Mouse (Mus musculus): ENCODE measurements around the gene Itpkb. TPM values are rescaled to one million over a fixed set of nuclear protein-coding genes. Genes with fewer than 3 reads are reported as not detected.

Gene Itpkb
- polyA plus RNA-seq, 1 experiment from 2014 or later: 1.8 TPM

DNA sequence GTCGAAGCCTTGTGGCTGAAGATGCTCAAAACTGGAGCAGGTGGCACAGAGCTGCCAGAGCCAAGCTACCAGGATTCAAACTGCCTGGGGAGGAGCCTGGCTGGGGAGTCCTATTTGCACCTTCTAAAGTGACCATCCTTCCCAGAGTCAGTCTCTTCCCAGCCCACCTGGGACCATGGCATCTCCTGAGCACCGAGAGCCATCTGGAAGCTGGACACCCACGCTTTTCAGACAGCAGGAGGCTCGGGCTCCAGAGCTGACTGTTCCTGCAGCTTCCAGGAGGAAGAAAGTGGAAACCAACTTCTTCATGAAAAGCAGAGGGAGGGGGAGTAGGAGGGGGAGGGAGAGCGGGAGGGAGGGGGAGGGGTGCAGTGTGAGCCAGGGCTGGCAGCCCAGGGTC lies 135.3 kb downstream of the Itpkb start:
- no peak overlapping the region for H3K27ac ChIP-seq (replicated peaks; ENCODE audit: low read depth, low read length)
- no peak overlapping the region for H3K4me2 ChIP-seq (ENCODE audit: low read length)
- no peaks in the 10 kb centered on the region for H3K27me3 ChIP-seq (ENCODE audit: control insufficient read depth, insufficient read depth, low read length)
- ATAC-seq (ENCODE audit: low FRiP score, low TSS enrichment): no peak
- WGBS: 73% methylated on average over 5 of the region's 5 CpGs
- no peaks in the 10 kb centered on the region for H3K36me3 ChIP-seq (ENCODE audit: control insufficient read depth, insufficient read depth, low read length)
- no peak overlapping the region for H3K9ac ChIP-seq (replicated peaks; ENCODE audit: low read length)
- no peak overlapping the region for H3K4me3 ChIP-seq (replicated peaks; ENCODE audit: low read depth, low read length)
- no peak for DNase-seq
- H3K4me1 ChIP-seq (ENCODE audit: control insufficient read depth, insufficient read depth, low read length): 0 out of 2 replicates have a peak, but pooled peaks cover 5% of the 10 kb centered on the region
- H3K9me3 ChIP-seq (ENCODE audit: control insufficient read depth, low read length): no peaks in the 10 kb centered on the region

DNA sequence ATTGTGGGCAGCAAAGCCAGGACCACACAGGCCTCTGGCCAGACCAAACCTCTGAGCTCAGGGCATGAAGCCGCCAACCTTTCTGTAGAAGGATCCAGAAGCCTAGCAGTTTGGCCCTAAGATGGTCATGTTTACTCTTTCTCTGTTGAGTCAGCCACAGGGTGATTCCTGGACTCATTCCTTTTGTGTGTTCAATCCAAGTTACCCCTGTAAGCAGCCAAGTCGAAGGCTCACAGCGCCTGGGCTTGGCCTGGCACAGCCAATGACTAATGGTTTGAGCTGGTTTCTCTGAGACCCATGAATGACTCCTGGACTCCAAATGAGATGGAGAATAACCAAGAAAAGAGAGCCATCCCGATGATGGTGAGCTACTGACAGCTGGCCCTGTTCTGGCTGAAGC lies 137.7 kb downstream of the Itpkb start:
- Histone ChIP-seq H3K36me3 (ENCODE audit: control insufficient read depth, insufficient read depth, low read length) (no peaks in the 10 kb centered on the region), H3K9ac (replicated peaks; ENCODE audit: low read length) (no peak overlapping the region), H3K4me3 (replicated peaks; ENCODE audit: low read depth, low read length) (no peak overlapping the region), H3K27me3 (ENCODE audit: control insufficient read depth, insufficient read depth, low read length) (no peaks in the 10 kb centered on the region), H3K27ac (replicated peaks; ENCODE audit: low read depth, low read length) (no peak overlapping the region), H3K9me3 (ENCODE audit: control insufficient read depth, low read length) (no peaks in the 10 kb centered on the region), H3K4me1 (ENCODE audit: control insufficient read depth, insufficient read depth, low read length) (no peaks in the 10 kb centered on the region), H3K4me2 (ENCODE audit: low read length) (no peak overlapping the region)
- ATAC-seq (ENCODE audit: low FRiP score, low TSS enrichment): no peak
- 91% methylated on average over 4 of the region's 4 CpGs for WGBS
- DNase-seq: no peak

- Histone ChIP-seq H3K9ac (replicated peaks; ENCODE audit: low read length) (no peak overlapping the region), H3K9me3 (ENCODE audit: control insufficient read depth, low read length) (no peaks in the 10 kb centered on the region), H3K4me1 (ENCODE audit: control insufficient read depth, insufficient read depth, low read length) (no peaks in the 10 kb centered on the region), H3K4me3 (replicated peaks; ENCODE audit: low read depth, low read length) (no peak overlapping the region), H3K27ac (replicated peaks; ENCODE audit: low read depth, low read length) (no peak overlapping the region), H3K4me2 (ENCODE audit: low read length) (no peak overlapping the region), H3K27me3 (ENCODE audit: control insufficient read depth, insufficient read depth, low read length) (no peaks in the 10 kb centered on the region), H3K36me3 (ENCODE audit: control insufficient read depth, insufficient read depth, low read length) (no peaks in the 10 kb centered on the region)
- no peak for ATAC-seq (ENCODE audit: low FRiP score, low TSS enrichment)
- no peak for DNase-seq
These were observed 143.3 kb downstream of the Itpkb start for GRCm38 (mm10) chr1:180473566-180473965.

Other genes with a start within 250 kb of the Itpkb start
- 2.0 and 2.1 TPM in 2 replicates for gene Coq8a, start 130.9 kb upstream of the Itpkb start, polyA plus RNA-seq (2014; fragmentation: Nextera tagmentation; extraction: Ambion mirVana)
- gene Psen2, start 67.0 kb upstream of the Itpkb start, polyA plus RNA-seq (2014; fragmentation: Nextera tagmentation; extraction: Ambion mirVana): 12.9 and 13.7 TPM in 2 replicates
- gene Stum, start 153.0 kb downstream of the Itpkb start, polyA plus RNA-seq (2014; fragmentation: Nextera tagmentation; extraction: Ambion mirVana): 6.4 and 7.2 TPM in 2 replicates
- gene Parp1, start 238.4 kb downstream of the Itpkb start, polyA plus RNA-seq (2014; fragmentation: Nextera tagmentation; extraction: Ambion mirVana): 73.9 and 97.4 TPM in 2 replicates